Mouse (Mus musculus): ENCODE data around the gene 4930578G10Rik.
"Not testable (repeated sequence)": the region's sequence is repeated elsewhere in the genome, so short reads cannot be mapped to it uniquely, and the experiment has no call there.

DNA sequence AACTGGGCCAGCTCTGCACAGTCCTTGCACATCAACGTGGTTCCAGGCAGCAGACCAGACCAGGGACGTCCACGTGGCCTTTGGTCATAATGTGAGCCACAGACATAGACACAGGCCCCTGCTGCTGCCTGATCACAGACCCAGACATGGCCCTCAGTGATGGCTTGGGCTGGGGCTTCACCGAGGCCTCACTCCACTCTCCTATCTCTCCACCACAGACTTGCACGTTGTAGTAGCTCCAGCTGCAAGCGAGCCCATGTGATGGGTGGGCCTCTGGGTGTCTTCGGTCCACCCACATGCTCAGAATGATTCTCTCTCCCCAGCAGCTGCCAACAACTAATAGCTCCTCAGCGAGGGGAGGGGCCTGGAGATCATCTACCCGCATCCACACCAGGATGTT is 125.1 kb downstream of the 4930578G10Rik start:
- TF ChIP-seq CTCF (IDR thresholded peaks at IDR 0.05; ENCODE audit: borderline replicate concordance, extremely low read depth, insufficient read depth, insufficient read length); POLR2A (IDR thresholded peaks at IDR 0.05; ENCODE audit: borderline replicate concordance, extremely low read depth, insufficient read depth, insufficient read length, poor library complexity, severe bottlenecking): not testable (repeated sequence)
